Mouse (Mus musculus): ENCODE data around the gene Ttc7b. TPM values are rescaled to one million over a fixed set of nuclear protein-coding genes. Genes with fewer than 3 reads are reported as not detected.

Gene Ttc7b
- polyA plus RNA-seq, 1 experiment from 2014 or later = 4.3 TPM

DNA sequence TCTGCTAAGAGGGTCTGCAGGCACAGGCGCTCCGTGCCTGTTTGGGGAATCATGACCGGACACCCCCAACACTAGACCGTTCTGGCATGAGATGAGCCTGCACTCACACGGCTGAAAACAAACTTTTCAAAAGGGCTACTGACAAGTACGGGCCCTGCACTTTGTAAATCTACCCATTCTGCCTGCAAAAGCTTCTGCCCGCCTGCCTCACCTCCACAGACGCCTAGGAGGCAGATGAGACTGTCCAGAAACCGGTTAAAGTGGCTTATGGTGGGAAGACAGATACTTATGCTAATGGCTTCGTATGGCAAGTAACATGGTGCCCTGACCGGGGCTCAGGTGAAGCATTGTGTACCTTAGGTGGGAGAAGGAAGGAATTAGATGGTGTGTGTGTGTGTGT, 16.5 kb upstream of the Ttc7b start:
- Histone ChIP-seq H3K27ac (no peak overlapping the region), H3K9ac (no peak overlapping the region), H3K27me3 (no peaks in the 10 kb centered on the region), H3K4me1 (peaks cover 19% of the 10 kb centered on the region), H3K4me2 (no peak overlapping the region), H3K4me3 (replicated peaks) (no peak overlapping the region), H3K36me3 (no peaks in the 10 kb centered on the region), H3K9me3 (replicated peaks) (no peaks in the 10 kb centered on the region)
- 84% methylated on average over 11 of the region's 11 CpGs for WGBS
- no peak for ATAC-seq (replicated peaks; ENCODE audit: low FRiP score)

- whole genome bisulfite sequencing = 75% methylated on average over 12 of the region's 12 CpGs
- H3K27me3 ChIP-seq = no peaks in the 10 kb centered on the region
- no peaks in the 10 kb centered on the region for H3K9me3 ChIP-seq (replicated peaks)
- H3K4me1 ChIP-seq = peaks cover 21% of the 10 kb centered on the region
- H3K4me2 ChIP-seq = no peak overlapping the region
- H3K36me3 ChIP-seq = no peaks in the 10 kb centered on the region
- no peak for ATAC-seq (replicated peaks; ENCODE audit: low FRiP score)
- H3K27ac ChIP-seq = no peak overlapping the region
- H3K4me3 ChIP-seq (replicated peaks) = no peak overlapping the region
- no peak overlapping the region for H3K9ac ChIP-seq
These were observed 14.4 kb upstream of the Ttc7b start for GRCm38 (mm10) chr12:100535028-100535427.

- H3K4me3 ChIP-seq (replicated peaks) = no peak overlapping the region
- peaks cover 23% of the 10 kb centered on the region for H3K4me1 ChIP-seq
- H3K9ac ChIP-seq = no peak overlapping the region
- no peak overlapping the region for H3K4me2 ChIP-seq
- H3K36me3 ChIP-seq = no peaks in the 10 kb centered on the region
- H3K9me3 ChIP-seq (replicated peaks) = no peaks in the 10 kb centered on the region
- WGBS = 47% methylated on average over 3 of the region's 3 CpGs
- no peaks in the 10 kb centered on the region for H3K27me3 ChIP-seq
- no peak for ATAC-seq (replicated peaks; ENCODE audit: low FRiP score)
- peak overlapping the region; percentile 9; the same call in 1 of the 2 replicates for H3K27ac ChIP-seq
These were observed 13.4 kb upstream of the Ttc7b start for GRCm38 (mm10) chr12:100534028-100534427.

DNA sequence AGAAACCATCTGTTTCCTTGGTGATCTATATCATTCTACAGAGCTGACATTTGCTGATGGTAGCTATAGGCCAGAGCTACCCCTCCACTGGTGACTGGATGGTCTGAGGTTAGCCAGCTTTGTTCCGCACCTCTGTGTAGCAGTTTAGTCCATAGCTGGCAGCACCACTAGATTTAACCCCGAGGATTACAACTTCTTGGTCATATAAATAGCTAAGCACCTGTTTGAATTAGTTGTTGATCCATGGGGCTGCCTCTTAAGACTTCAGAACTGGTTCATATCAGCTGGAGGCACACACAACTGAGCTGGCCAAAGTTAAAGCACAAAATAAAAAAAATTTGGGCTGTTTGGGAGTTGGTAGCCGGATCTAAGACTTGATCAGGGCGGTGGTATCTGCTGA, 12.6 kb upstream of the Ttc7b start:
- no peaks in the 10 kb centered on the region for H3K27me3 ChIP-seq
- H3K4me3 ChIP-seq (replicated peaks) = no peak overlapping the region
- H3K4me2 ChIP-seq = no peak overlapping the region
- H3K9me3 ChIP-seq (replicated peaks) = no peaks in the 10 kb centered on the region
- 84% methylated on average over 4 of the region's 4 CpGs for WGBS
- H3K9ac ChIP-seq = no peak overlapping the region
- no peaks in the 10 kb centered on the region for H3K36me3 ChIP-seq
- no peak for ATAC-seq (replicated peaks; ENCODE audit: low FRiP score)
- peaks cover 24% of the 10 kb centered on the region for H3K4me1 ChIP-seq
- H3K27ac ChIP-seq = no peak overlapping the region

DNA sequence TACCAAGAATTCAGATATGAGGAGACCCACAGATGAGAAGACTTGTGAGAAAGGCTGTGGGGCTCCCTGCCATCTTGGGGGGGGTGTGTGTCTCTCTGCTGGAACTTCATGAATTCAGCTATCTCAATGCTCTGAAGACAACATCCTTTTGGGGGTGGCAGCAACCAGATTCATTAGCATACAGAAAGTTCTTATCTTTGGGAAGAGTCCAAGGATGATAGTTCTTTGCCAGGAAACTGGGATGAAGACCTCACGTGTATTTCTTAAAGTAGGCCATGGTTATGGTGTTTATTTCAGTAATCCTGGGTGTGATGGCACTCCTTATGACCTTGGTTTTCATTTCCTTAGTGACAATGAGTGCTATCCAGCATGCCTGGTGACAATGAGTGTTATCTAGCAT, 11.1 kb upstream of the Ttc7b start:
- Histone ChIP-seq H3K27me3 (no peaks in the 10 kb centered on the region), H3K4me3 (replicated peaks) (no peak overlapping the region), H3K4me2 (no peak overlapping the region), H3K27ac (no peak overlapping the region), H3K9ac (no peak overlapping the region), H3K9me3 (replicated peaks) (no peaks in the 10 kb centered on the region), H3K4me1 (peaks cover 39% of the 10 kb centered on the region), H3K36me3 (no peaks in the 10 kb centered on the region)
- WGBS = 66% methylated on average over 1 of the region's 1 CpGs
- no peak for ATAC-seq (replicated peaks; ENCODE audit: low FRiP score)

- no peaks in the 10 kb centered on the region for H3K36me3 ChIP-seq
- no peak for ATAC-seq (replicated peaks; ENCODE audit: low FRiP score)
- H3K27ac ChIP-seq = 0 out of 2 replicates have a peak overlapping the region, but pooled peaks have one; percentile 3
- 77% methylated on average over 5 of the region's 5 CpGs for WGBS
- H3K4me2 ChIP-seq = no peak overlapping the region
- no peak overlapping the region for H3K4me3 ChIP-seq (replicated peaks)
- peaks cover 40% of the 10 kb centered on the region for H3K4me1 ChIP-seq
- no peaks in the 10 kb centered on the region for H3K9me3 ChIP-seq (replicated peaks)
- no peak overlapping the region for H3K9ac ChIP-seq
- H3K27me3 ChIP-seq = no peaks in the 10 kb centered on the region
These were observed 10.2 kb upstream of the Ttc7b start for GRCm38 (mm10) chr12:100530871-100531270.

GRCm38 (mm10) chr12:100529651-100530050, 9.0 kb upstream of the Ttc7b start:
- H3K27ac ChIP-seq = peak overlapping the region; percentile 75
- H3K4me2 ChIP-seq = no peak overlapping the region
- no peak for ATAC-seq (replicated peaks; ENCODE audit: low FRiP score)
- H3K4me3 ChIP-seq (replicated peaks) = no peak overlapping the region
- no peaks in the 10 kb centered on the region for H3K9me3 ChIP-seq (replicated peaks)
- WGBS = 74% methylated on average over 5 of the region's 5 CpGs
- H3K36me3 ChIP-seq = no peaks in the 10 kb centered on the region
- no peaks in the 10 kb centered on the region for H3K27me3 ChIP-seq
- peaks cover 38% of the 10 kb centered on the region for H3K4me1 ChIP-seq
- no peak overlapping the region for H3K9ac ChIP-seq

- peak overlapping the region; percentile 75 for H3K27ac ChIP-seq
- no peak overlapping the region for H3K4me3 ChIP-seq (replicated peaks)
- no peak overlapping the region for H3K9ac ChIP-seq
- 15% methylated on average over 8 of the region's 8 CpGs for WGBS
- H3K36me3 ChIP-seq = no peaks in the 10 kb centered on the region
- peak; percentile 34; the same call in 1 of the 2 replicates for ATAC-seq (replicated peaks; ENCODE audit: low FRiP score)
- H3K27me3 ChIP-seq = no peaks in the 10 kb centered on the region
- peaks cover 38% of the 10 kb centered on the region for H3K4me1 ChIP-seq
- no peak overlapping the region for H3K4me2 ChIP-seq
- no peaks in the 10 kb centered on the region for H3K9me3 ChIP-seq (replicated peaks)
These were observed 8.5 kb upstream of the Ttc7b start for GRCm38 (mm10) chr12:100529172-100529571.

DNA sequence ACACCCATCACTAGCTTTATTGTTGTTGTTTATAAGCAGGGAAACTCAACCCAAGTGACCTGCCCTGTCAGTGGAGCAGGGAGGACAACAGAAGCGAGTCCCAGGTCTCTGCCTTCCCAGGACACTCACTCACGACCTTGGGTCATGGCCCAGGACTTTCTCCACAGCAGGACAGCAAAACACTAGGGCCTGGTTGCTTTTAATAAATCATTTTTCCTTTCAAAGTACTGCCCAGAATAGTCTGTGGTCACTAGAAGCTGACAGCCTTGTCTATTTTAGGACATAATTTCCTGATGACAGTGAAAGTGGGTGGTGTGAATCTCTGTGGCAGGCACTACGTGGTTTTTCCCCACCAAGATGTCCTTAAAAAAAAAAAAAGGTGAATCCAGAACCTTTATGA, 7.6 kb upstream of the Ttc7b start:
- Histone ChIP-seq H3K27ac (peak overlapping the region; percentile 75), H3K36me3 (no peaks in the 10 kb centered on the region), H3K4me3 (replicated peaks) (no peak overlapping the region; the same call in 1 of the 2 replicates), H3K9ac (no peak overlapping the region), H3K27me3 (no peaks in the 10 kb centered on the region), H3K9me3 (replicated peaks) (no peaks in the 10 kb centered on the region), H3K4me1 (peaks cover 38% of the 10 kb centered on the region), H3K4me2 (peak overlapping the region; percentile 59)
- WGBS = 30% methylated on average over 3 of the region's 3 CpGs
- no peak for ATAC-seq (replicated peaks; ENCODE audit: low FRiP score)

DNA sequence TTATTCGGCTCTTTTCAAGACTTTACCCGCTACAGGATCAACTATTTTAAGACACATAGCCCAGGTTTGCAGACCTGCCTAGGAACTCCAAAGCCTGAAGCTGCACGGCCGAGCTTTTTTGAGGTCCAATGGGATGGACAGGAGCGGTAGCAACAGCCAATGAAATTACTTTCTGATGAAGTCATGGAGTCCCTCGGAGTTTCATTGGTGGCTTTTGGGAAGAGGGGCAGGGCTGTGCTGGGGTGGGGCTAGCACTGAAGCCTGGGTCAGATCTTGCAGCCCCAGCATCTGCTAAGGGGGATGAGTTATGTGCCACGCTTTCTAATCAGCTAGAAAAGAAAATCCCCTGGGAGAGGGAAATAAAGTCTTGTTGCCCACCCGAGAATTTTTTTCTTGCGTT, 7.1 kb upstream of the Ttc7b start:
- WGBS = 5% methylated on average over 9 of the region's 9 CpGs
- Histone ChIP-seq H3K4me2 (peak overlapping the region; percentile 59), H3K36me3 (no peaks in the 10 kb centered on the region), H3K4me1 (peaks cover 38% of the 10 kb centered on the region), H3K9ac (no peak overlapping the region), H3K9me3 (replicated peaks) (no peaks in the 10 kb centered on the region), H3K27ac (peak overlapping the region; percentile 75), H3K27me3 (no peaks in the 10 kb centered on the region), H3K4me3 (replicated peaks) (peak overlapping the region; percentile 26)
- peak; percentile 97 for ATAC-seq (replicated peaks; ENCODE audit: low FRiP score)

- H3K4me3 ChIP-seq (replicated peaks) = peak overlapping the region; percentile 26
- H3K36me3 ChIP-seq = no peaks in the 10 kb centered on the region
- H3K4me1 ChIP-seq = peaks cover 43% of the 10 kb centered on the region
- H3K9me3 ChIP-seq (replicated peaks) = no peaks in the 10 kb centered on the region
- H3K4me2 ChIP-seq = peak overlapping the region; percentile 59
- H3K9ac ChIP-seq = no peak overlapping the region
- ATAC-seq (replicated peaks; ENCODE audit: low FRiP score) = 0 out of 2 replicates have a peak, but pooled peaks have one; percentile 6
- WGBS = 55% methylated on average over 9 of the region's 9 CpGs
- H3K27me3 ChIP-seq = no peaks in the 10 kb centered on the region
- H3K27ac ChIP-seq = peak overlapping the region; percentile 75
These were observed 6.6 kb upstream of the Ttc7b start for GRCm38 (mm10) chr12:100527241-100527640.

GRCm38 (mm10) chr12:100525939-100526338, 5.3 kb upstream of the Ttc7b start:
- ATAC-seq (replicated peaks; ENCODE audit: low FRiP score) = no peak
- Histone ChIP-seq H3K9me3 (replicated peaks) (no peaks in the 10 kb centered on the region), H3K36me3 (no peaks in the 10 kb centered on the region), H3K4me3 (replicated peaks) (no peak overlapping the region), H3K9ac (no peak overlapping the region), H3K4me2 (no peak overlapping the region), H3K27me3 (no peaks in the 10 kb centered on the region), H3K4me1 (peaks cover 48% of the 10 kb centered on the region), H3K27ac (no peak overlapping the region)
- WGBS = 40% methylated on average over 1 of the region's 1 CpGs
